Mouse (Mus musculus) liver, adult 2 months (tissue): ENCODE results near the gene Psmd12.

Experiments
- CTCF ChIP-seq: fragments of 200-500 bp; IDR thresholded peaks from 2 replicates; pipeline ENCODE4 v1.5.1; 2011; ENCODE audit warnings: low read depth, low read length, control low read depth
- POLR2A ChIP-seq: fragments of 200-500 bp; IDR thresholded peaks from 2 replicates; pipeline ENCODE4 v1.6.1; 2011; ENCODE audit warnings: low read length, control low read depth; ENCODE audit not compliant: insufficient read depth; ENCODE audit errors: extremely low read depth

GRCm38 (mm10) chr11:107441050-107441449 is 38.2 kb upstream of the Psmd12 start:
- TF ChIP-seq CTCF: no peak
- no peak for TF ChIP-seq POLR2A
